9 mouse cellular contexts compared by ENCODE assay signal in the genomic region with DNA sequence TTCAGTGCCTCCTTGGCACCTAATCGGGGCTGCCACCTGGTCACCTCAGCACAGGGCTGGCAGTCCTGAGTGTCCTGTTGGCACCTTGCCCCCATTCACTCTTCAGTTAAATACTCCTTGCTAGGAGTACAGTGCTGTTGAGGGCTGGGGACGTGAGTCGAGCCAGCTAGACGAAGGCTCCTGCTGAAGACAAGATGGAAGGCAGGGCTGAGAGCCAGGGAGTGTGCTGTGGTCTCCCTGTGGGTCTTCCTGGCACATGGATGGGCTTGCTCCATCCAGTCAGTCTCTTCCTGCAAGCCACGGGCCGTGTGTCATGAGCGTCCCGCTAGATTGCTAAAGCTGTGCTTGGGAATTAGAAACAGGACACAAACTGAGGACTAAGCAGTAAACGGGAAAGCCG. TPM values are rescaled to one million over a fixed set of nuclear protein-coding genes. Genes with fewer than 3 reads are reported as not detected.
DNase-seq lines count a peak whose midpoint lies in the region; ATAC-seq and TF ChIP-seq lines count a peak whose summit lies in the region.
"Had no signal": no experiment of that assay in that cellular context is flagged by ENCODE, and none has a peak within 500 bp of the region (broad histone marks: within the 10 kb centered on the region; RNA-seq: fewer than 3 reads in every experiment).

No protein-coding gene starts in this region.

- intact Hi-C loops in heart, postnatal 25 days (cut with DNase I), result loop anchor here (2.0 to 5.0 kb wide), 2 partner anchors 36 to 52 kb away; no protein-coding TSS in a partner anchor

- peaks cover 12% of the 10 kb centered on the region for H3K4me1 ChIP-seq in heart, embryonic 16.5 days (ENCODE audit: control insufficient read depth, insufficient read depth, low read length)
- H3K4me1 ChIP-seq in stomach, postnatal 0 days (replicated peaks; ENCODE audit: control insufficient read depth, insufficient read depth), result peaks cover 3% of the 10 kb centered on the region; the same call in 1 of the 2 replicates

- WGBS in heart, embryonic 16.5 days, result 64% methylated on average over 10 of the region's 10 CpGs
- 74% methylated on average over 10 of the region's 10 CpGs for WGBS in stomach, postnatal 0 days

- no peak for DNase-seq in heart, postnatal 25 days (ENCODE audit: low spot score)
- peak; percentile 14 for DNase-seq in right cerebral cortex, postnatal 4 days
- DNase-seq in right cerebral cortex, postnatal 36 days (ENCODE audit: low spot score in 2 of 2), result no peak
- peak; percentile 36 to 39 for DNase-seq in kidney, postnatal 36 days
- no peak for DNase-seq in stomach, postnatal 0 days (ENCODE audit: low spot score)
- DNase-seq in gastrocnemius, adult 8-10 months (ENCODE audit: low spot score in 2 of 2), result no peak
- no peak for DNase-seq in spleen, adult 12 weeks (ENCODE audit: low spot score)

- no peak for ATAC-seq in heart, embryonic 16.5 days (replicated peaks; ENCODE audit: extremely low read depth, insufficient read depth, low FRiP score)
- ATAC-seq in stomach, postnatal 0 days (ENCODE audit: low FRiP score, low TSS enrichment), result peak; percentile 27; the same call in 1 of the 2 replicates

- TF ChIP-seq CTCF in stomach, postnatal 0 days (IDR thresholded peaks at IDR 0.05; ENCODE audit: low read depth), result no peak

- H3K4me3 ChIP-seq in heart, embryonic 16.5 days (ENCODE audit: low read length), result no peak overlapping the region
- H3K4me3 ChIP-seq in stomach, postnatal 0 days (ENCODE audit: low read depth, low read length), result no peak overlapping the region
- H3K4me3 ChIP-seq: liver, embryonic 13.5 days had no signal

- H3K36me3 ChIP-seq in heart, embryonic 16.5 days (ENCODE audit: control insufficient read depth, insufficient read depth), result no peaks in the 10 kb centered on the region
- no peaks in the 10 kb centered on the region for H3K36me3 ChIP-seq in stomach, postnatal 0 days (ENCODE audit: control insufficient read depth, insufficient read depth, low read length)
- H3K36me3 ChIP-seq: liver, embryonic 13.5 days had no signal

- no peak overlapping the region for H3K4me2 ChIP-seq in heart, embryonic 16.5 days (ENCODE audit: low read depth, low read length)
- H3K4me2 ChIP-seq in stomach, postnatal 0 days (replicated peaks; ENCODE audit: low read depth), result no peak overlapping the region
- H3K4me2 ChIP-seq: liver, embryonic 13.5 days had no signal

- peak overlapping the region; percentile 34; the same call in 1 of the 2 replicates for H3K9ac ChIP-seq in heart, embryonic 16.5 days (ENCODE audit: low read length)
- no peak overlapping the region for H3K9ac ChIP-seq in stomach, postnatal 0 days (ENCODE audit: low read length)
- H3K9ac ChIP-seq: liver, embryonic 13.5 days had no signal

- no peaks in the 10 kb centered on the region for H3K27me3 ChIP-seq in heart, embryonic 16.5 days (ENCODE audit: control insufficient read depth, insufficient read depth, low read length)
- H3K27me3 ChIP-seq in stomach, postnatal 0 days (ENCODE audit: control insufficient read depth, insufficient read depth, low read length), result no peaks in the 10 kb centered on the region
- H3K27me3 ChIP-seq: liver, embryonic 13.5 days had no signal

- H3K27ac ChIP-seq in heart, embryonic 16.5 days (ENCODE audit: low read length), result peak overlapping the region; percentile 24; the same call in 1 of the 2 replicates
- H3K27ac ChIP-seq in stomach, postnatal 0 days (replicated peaks), result no peak overlapping the region
- H3K27ac ChIP-seq: liver, embryonic 13.5 days had no signal

- TF ChIP-seq EP300 in stomach, postnatal 0 days (optimal IDR thresholded peaks at IDR 0.05), result no peak

- no peaks in the 10 kb centered on the region for H3K9me3 ChIP-seq in heart, embryonic 16.5 days (replicated peaks; ENCODE audit: control insufficient read depth, low read length)
- H3K9me3 ChIP-seq in stomach, postnatal 0 days (ENCODE audit: control insufficient read depth, low read length), result no peaks in the 10 kb centered on the region
- H3K9me3 ChIP-seq: liver, embryonic 13.5 days had no signal

RNA-seq across cellular contexts. Expression of a gene that starts 30.1 kb away (rescaled TPM):
- polyA plus RNA-seq in heart, embryonic 16.5 days (2015; fragmentation: Nextera tagmentation; extraction: Ambion mirVana), result 0.16 TPM in 2 replicates
- total RNA-seq in heart, postnatal 25 days (2021), result not detected
- 0.07 and 0.08 TPM in 2 replicates for polyA plus RNA-seq in stomach, postnatal 0 days (2015; fragmentation: Nextera tagmentation; extraction: Ambion mirVana)
- under 1 TPM in 1 of 4 experiments, not detected in 3; 0.24 TPM for total RNA-seq in gastrocnemius, adult 8-10 months (2022)
- polyA plus RNA-seq: liver, embryonic 13.5 days had no signal

Comparison
In these comparisons a context has a peak if more than half of its experiments do, and no peak if none do; other contexts are left out.
1. DNase-seq: peak in right cerebral cortex, postnatal 4 days (single experiment) and kidney, postnatal 36 days (2 of 2); none in heart, postnatal 25 days (single experiment), right cerebral cortex, postnatal 36 days (0 of 2), stomach, postnatal 0 days (single experiment), gastrocnemius, adult 8-10 months (0 of 2) and spleen, adult 12 weeks (single experiment).